Mouse (Mus musculus) limb, embryonic 15.5 days (tissue): ENCODE measurements at regions not wholly inside any gene's neighbourhood (a gene's known extent, or its start where the extent isn't known, plus 50 kb on each side); places are given as distances from the start of the nearest gene placed in this dataset.

Experiments used
- ATAC-seq: fragments of 200-750 bp; cut with Nextera tagmentation; 2 replicates; pipeline ENCODE4 v1.8.0; 2017; ENCODE audit warnings: low read depth, moderate TSS enrichment; ENCODE audit not compliant: insufficient number of reproducible peaks, low FRiP score, low TSS enrichment
- H3K27ac ChIP-seq: fragments of 300-500 bp; sonication (generic); 2 replicates; pipeline ENCODE4 v1.5.1; 2015; ENCODE audit warnings: moderate library complexity, mild to moderate bottlenecking, inconsistent platforms
- H3K27me3 ChIP-seq: fragments of 300-500 bp; sonication (generic); 2 replicates; pipeline ENCODE4 v1.6.1; 2015; ENCODE audit warnings: inconsistent platforms
- H3K36me3 ChIP-seq: fragments of 300-500 bp; sonication (generic); 2 replicates; pipeline ENCODE4 v1.6.1; 2015; ENCODE audit warnings: inconsistent platforms
- H3K4me1 ChIP-seq: fragments of 300-500 bp; sonication (generic); 2 replicates; pipeline ENCODE4 v1.6.1; 2015; ENCODE audit warnings: inconsistent platforms
- H3K4me2 ChIP-seq: fragments of 300-500 bp; sonication (generic); 2 replicates; pipeline ENCODE4 v1.6.1; 2015; ENCODE audit warnings: mild to moderate bottlenecking, inconsistent platforms
- H3K4me3 ChIP-seq: fragments of 300-500 bp; sonication (generic); 2 replicates; pipeline ENCODE4 v1.5.1; 2015; ENCODE audit warnings: mild to moderate bottlenecking, inconsistent platforms
- H3K9ac ChIP-seq: fragments of 300-500 bp; sonication (generic); 2 replicates; pipeline ENCODE4 v1.6.1; 2015; ENCODE audit warnings: inconsistent platforms
- H3K9me3 ChIP-seq: fragments of 300-500 bp; sonication (generic); 2 replicates; pipeline ENCODE4 v1.6.1; 2016; ENCODE audit warnings: inconsistent platforms
- WGBS: fragments of 180-500 bp; shearing (Covaris S2); methylation state at CpG from one replicate; pipeline ENCODE4 v1.1.7; 2015; 5-methylcytosine and 5-hydroxymethylcytosine counted together

DNA sequence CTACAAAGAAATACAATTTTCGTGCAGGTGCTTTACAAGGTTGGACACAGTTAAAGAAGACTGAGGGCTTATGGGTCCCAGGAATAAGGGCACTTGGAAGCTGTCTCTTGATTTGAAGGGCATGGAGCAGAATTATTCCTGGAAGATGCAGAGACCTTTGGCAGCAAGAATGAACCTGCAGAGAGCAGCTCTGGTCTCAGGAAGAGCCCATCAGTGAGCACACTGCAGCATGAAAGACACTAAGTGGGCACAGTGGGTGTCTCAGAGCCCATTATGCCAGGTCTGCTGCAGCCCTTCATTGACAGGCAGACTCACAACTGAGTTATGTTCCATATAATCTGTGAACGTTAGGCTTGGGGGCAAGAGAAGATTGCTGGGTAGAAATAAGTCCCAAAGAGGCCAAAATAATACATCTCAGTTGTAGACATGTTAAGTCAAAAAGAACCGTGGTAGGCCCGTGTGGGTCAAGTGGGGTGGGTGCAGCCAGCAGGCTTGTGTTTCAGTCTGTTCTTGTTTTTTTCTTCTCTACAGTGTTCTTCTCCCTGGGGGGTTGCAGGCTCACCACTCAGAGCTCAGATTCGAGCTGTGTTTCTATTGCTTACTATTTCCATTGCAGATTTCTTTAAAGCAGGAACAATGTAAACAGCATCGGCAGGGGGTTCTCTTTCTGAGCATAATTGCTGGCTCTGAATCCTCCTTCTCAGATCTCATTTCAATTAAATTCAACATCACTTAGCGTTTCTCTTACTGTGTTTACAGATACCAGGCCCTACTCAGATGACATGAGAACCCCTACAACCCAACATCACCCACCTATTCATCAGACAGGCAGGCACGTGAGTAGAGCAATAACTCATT lies 347.1 kb downstream of the Med10 start:
- Histone ChIP-seq H3K36me3 (no peaks in the 10 kb centered on the region), H3K4me2 (no peak overlapping the region), H3K27me3 (no peaks in the 10 kb centered on the region), H3K4me1 (0 out of 2 replicates have a peak, but pooled peaks cover 5% of the 10 kb centered on the region), H3K27ac (no peak overlapping the region), H3K4me3 (no peak overlapping the region), H3K9me3 (no peaks in the 10 kb centered on the region), H3K9ac (no peak overlapping the region)
- WGBS: 31% methylated on average over 8 of the region's 8 CpGs
- ATAC-seq: no peak

DNA sequence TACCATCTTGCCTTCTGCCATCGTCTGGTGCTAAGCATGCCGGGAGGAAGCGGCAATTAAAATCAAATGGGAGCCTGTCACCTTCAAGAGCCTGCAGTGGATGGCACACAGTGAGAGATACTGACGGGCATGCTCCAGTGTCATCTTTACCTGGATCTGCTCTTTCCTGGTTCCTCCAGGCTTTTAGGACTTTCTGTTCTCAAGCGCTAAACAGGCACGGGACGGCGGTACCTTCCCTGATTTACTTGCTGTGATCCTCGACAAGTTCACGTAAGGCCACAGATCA lies 347.6 kb downstream of the Med10 start:
- Histone ChIP-seq H3K4me2 (no peak overlapping the region), H3K36me3 (no peaks in the 10 kb centered on the region), H3K9ac (no peak overlapping the region), H3K4me3 (no peak overlapping the region), H3K9me3 (no peaks in the 10 kb centered on the region), H3K27ac (no peak overlapping the region), H3K4me1 (0 out of 2 replicates have a peak, but pooled peaks cover 5% of the 10 kb centered on the region), H3K27me3 (no peaks in the 10 kb centered on the region)
- 24% methylated on average over 10 of the region's 10 CpGs for WGBS
- no peak for ATAC-seq

DNA sequence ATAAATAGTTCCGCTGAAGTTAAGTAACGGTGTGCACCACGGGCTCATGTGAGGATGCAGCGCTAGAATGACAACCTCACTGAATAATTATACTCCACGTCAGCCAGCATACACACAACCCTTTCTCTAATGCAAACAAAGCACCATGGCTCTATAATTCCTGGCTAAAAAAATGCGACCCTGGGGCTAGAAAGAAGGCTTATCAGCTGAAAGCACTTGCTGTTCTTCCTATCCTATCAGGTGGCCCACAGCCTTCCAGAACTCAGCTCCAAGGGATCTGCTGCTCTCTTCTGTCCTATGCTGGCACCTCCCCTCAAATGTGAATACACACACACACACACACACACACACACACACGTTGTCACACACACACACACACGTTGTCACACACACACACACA lies 350.9 kb downstream of the Med10 start:
- Histone ChIP-seq H3K27me3 (no peaks in the 10 kb centered on the region), H3K9ac (no peak overlapping the region), H3K4me2 (no peak overlapping the region), H3K36me3 (no peaks in the 10 kb centered on the region), H3K27ac (no peak overlapping the region), H3K9me3 (no peaks in the 10 kb centered on the region), H3K4me1 (0 out of 2 replicates have a peak, but pooled peaks cover 5% of the 10 kb centered on the region), H3K4me3 (no peak overlapping the region)
- WGBS: 73% methylated on average over 8 of the region's 8 CpGs
- no peak for ATAC-seq

GRCm38 (mm10) chr13:70155596-70155995 lies 353.4 kb downstream of the Med10 start:
- Histone ChIP-seq H3K27me3 (no peaks in the 10 kb centered on the region), H3K9ac (no peak overlapping the region), H3K4me3 (no peak overlapping the region), H3K27ac (no peak overlapping the region), H3K4me1 (0 out of 2 replicates have a peak, but pooled peaks cover 6% of the 10 kb centered on the region), H3K9me3 (no peaks in the 10 kb centered on the region), H3K36me3 (no peaks in the 10 kb centered on the region), H3K4me2 (no peak overlapping the region)
- ATAC-seq: no peak
- WGBS: 68% methylated on average over 5 of the region's 5 CpGs

DNA sequence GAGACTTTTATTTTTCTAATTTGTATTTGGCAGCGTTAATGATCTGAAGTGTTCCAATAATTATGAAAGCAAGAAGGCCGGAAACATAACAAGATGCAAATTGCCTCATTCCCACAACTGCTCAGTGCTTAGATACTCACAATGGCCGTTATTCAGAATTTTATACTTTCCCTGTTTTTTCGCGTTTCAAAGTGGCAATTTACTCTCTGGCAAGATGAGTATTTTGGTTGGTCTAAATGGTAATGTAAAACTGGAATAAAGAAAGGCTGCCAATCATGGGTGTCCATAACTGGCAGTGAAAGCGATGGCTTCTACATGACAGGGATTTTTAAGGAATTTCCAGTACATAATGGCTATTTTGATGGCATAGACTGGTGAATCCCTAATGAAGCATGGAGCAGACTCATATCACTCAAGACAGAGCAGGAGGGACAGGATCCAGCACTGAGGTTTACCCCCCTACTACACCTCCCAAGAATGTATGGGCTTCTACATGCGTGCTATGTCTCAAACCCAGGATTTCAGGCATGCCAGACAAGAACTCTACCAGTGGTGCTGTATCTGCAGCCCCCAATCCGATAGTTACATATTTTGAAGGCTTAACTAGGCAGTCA lies 354.9 kb downstream of the Med10 start:
- H3K9me3 ChIP-seq: no peaks in the 10 kb centered on the region
- H3K4me3 ChIP-seq: no peak overlapping the region
- no peak for ATAC-seq
- no peak overlapping the region for H3K9ac ChIP-seq
- no peak overlapping the region for H3K4me2 ChIP-seq
- no peak overlapping the region for H3K27ac ChIP-seq
- 0 out of 2 replicates have a peak, but pooled peaks cover 6% of the 10 kb centered on the region for H3K4me1 ChIP-seq
- H3K36me3 ChIP-seq: no peaks in the 10 kb centered on the region
- H3K27me3 ChIP-seq: no peaks in the 10 kb centered on the region
- 83% methylated on average over 8 of the region's 8 CpGs for WGBS

- Histone ChIP-seq H3K9me3 (no peaks in the 10 kb centered on the region), H3K9ac (no peak overlapping the region), H3K27ac (no peak overlapping the region), H3K4me2 (no peak overlapping the region), H3K4me1 (0 out of 2 replicates have a peak, but pooled peaks cover 6% of the 10 kb centered on the region), H3K4me3 (no peak overlapping the region), H3K27me3 (no peaks in the 10 kb centered on the region), H3K36me3 (no peaks in the 10 kb centered on the region)
- WGBS: 65% methylated on average over 3 of the region's 3 CpGs
- ATAC-seq: no peak
Observed at GRCm38 (mm10) chr13:70159065-70159464, 356.9 kb downstream of the Med10 start.

DNA sequence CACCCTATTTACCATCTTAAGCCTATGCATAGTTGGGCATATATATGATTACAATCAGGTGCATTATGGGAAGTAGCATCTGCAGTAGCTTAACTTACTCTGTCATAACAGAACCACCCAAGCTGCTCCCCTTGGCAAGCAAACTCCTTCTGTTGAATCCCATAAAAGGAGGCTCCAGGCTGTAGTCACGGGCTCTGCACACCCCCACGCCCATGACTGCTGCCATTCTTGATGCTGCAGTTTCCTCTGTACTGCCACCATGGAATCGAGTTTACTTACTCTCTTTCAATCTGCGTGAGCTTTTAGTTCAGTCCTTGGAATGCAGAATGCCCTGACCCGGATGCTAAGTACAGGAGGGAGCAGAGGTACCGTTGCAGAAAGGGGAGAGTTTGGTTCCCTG lies 357.4 kb downstream of the Med10 start:
- Histone ChIP-seq H3K27me3 (no peaks in the 10 kb centered on the region), H3K27ac (no peak overlapping the region), H3K36me3 (no peaks in the 10 kb centered on the region), H3K9ac (no peak overlapping the region), H3K9me3 (no peaks in the 10 kb centered on the region), H3K4me3 (no peak overlapping the region), H3K4me2 (no peak overlapping the region), H3K4me1 (0 out of 2 replicates have a peak, but pooled peaks cover 6% of the 10 kb centered on the region)
- no peak for ATAC-seq
- WGBS: 45% methylated on average over 6 of the region's 6 CpGs

- no peak overlapping the region for H3K4me3 ChIP-seq
- H3K9ac ChIP-seq: no peak overlapping the region
- H3K27ac ChIP-seq: no peak overlapping the region
- no peaks in the 10 kb centered on the region for H3K9me3 ChIP-seq
- H3K4me1 ChIP-seq: 0 out of 2 replicates have a peak, but pooled peaks cover 6% of the 10 kb centered on the region
- 81% methylated on average over 4 of the region's 4 CpGs for WGBS
- H3K36me3 ChIP-seq: no peaks in the 10 kb centered on the region
- no peak for ATAC-seq
- no peaks in the 10 kb centered on the region for H3K27me3 ChIP-seq
- no peak overlapping the region for H3K4me2 ChIP-seq
Observed at GRCm38 (mm10) chr13:70162115-70162514, 359.9 kb downstream of the Med10 start.

GRCm38 (mm10) chr13:70165511-70166225 lies 363.5 kb downstream of the Med10 start:
- no peak overlapping the region for H3K4me2 ChIP-seq
- no peak overlapping the region for H3K27ac ChIP-seq
- 75% methylated on average over 15 of the region's 15 CpGs for WGBS
- no peaks in the 10 kb centered on the region for H3K36me3 ChIP-seq
- H3K27me3 ChIP-seq: no peaks in the 10 kb centered on the region
- no peak overlapping the region for H3K4me3 ChIP-seq
- no peaks in the 10 kb centered on the region for H3K4me1 ChIP-seq
- no peak for ATAC-seq
- H3K9me3 ChIP-seq: no peaks in the 10 kb centered on the region
- no peak overlapping the region for H3K9ac ChIP-seq

- WGBS: 55% methylated on average over 4 of the region's 4 CpGs
- ATAC-seq: no peak
- Histone ChIP-seq H3K27me3 (no peaks in the 10 kb centered on the region), H3K36me3 (no peaks in the 10 kb centered on the region), H3K27ac (no peak overlapping the region), H3K4me3 (no peak overlapping the region), H3K4me2 (no peak overlapping the region), H3K9ac (no peak overlapping the region), H3K4me1 (no peaks in the 10 kb centered on the region), H3K9me3 (no peaks in the 10 kb centered on the region)
Observed at GRCm38 (mm10) chr13:70167747-70168146, 365.6 kb downstream of the Med10 start.

DNA sequence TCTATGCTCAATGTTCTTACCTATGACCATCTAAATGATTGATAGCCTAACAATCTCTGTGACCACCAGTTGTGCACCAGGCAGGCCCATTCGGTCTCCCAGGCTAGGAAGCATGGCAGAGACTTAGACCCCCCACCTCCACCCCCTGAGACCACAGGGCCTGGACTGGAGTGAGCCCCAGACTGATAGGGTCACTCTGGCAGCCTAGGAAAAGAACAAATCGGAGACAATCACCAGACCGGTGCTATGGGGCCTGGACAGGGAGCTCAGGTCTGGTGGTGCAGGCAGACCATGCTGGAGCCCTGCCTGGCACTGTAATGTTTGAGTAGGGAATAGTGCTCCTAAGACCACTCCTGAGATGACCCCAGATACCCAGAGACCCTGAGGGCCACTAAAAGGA lies 366.7 kb downstream of the Med10 start:
- H3K4me1 ChIP-seq: no peaks in the 10 kb centered on the region
- no peaks in the 10 kb centered on the region for H3K27me3 ChIP-seq
- H3K4me3 ChIP-seq: no peak overlapping the region
- no peaks in the 10 kb centered on the region for H3K36me3 ChIP-seq
- no peak overlapping the region for H3K27ac ChIP-seq
- no peak overlapping the region for H3K4me2 ChIP-seq
- H3K9ac ChIP-seq: no peak overlapping the region
- no peaks in the 10 kb centered on the region for H3K9me3 ChIP-seq
- 84% methylated on average over 3 of the region's 3 CpGs for WGBS
- ATAC-seq: no peak

DNA sequence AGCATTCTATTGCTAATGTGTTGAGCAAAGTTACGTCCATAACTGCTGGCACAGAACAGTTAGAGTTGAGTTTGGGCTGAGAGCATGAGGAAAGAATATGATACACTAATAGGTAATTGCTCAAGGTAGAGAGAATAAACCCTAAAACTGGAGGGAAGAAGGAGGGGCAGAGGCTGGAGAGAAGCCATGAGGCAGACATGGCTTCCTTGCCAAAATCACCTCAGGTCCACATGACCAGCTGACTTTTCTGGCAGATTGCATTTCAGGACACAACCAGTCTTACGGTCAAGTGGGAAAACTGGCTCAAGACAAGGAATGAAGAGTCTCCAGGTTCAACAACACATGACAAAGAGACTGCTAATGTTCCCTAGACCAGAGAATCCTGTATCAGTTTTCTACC lies 374.9 kb downstream of the Med10 start:
- no peak overlapping the region for H3K27ac ChIP-seq
- 70% methylated on average over 2 of the region's 2 CpGs for WGBS
- H3K27me3 ChIP-seq: no peaks in the 10 kb centered on the region
- no peak overlapping the region for H3K4me3 ChIP-seq
- no peak for ATAC-seq
- no peak overlapping the region for H3K9ac ChIP-seq
- H3K4me1 ChIP-seq: no peaks in the 10 kb centered on the region
- H3K9me3 ChIP-seq: no peaks in the 10 kb centered on the region
- no peaks in the 10 kb centered on the region for H3K36me3 ChIP-seq
- H3K4me2 ChIP-seq: no peak overlapping the region
